Mouse (Mus musculus) E14TG2a.4 (cell line): ENCODE results near the gene Wfdc1.

ENCODE experiments used
- CTCF ChIP-seq: conservative IDR thresholded peaks from 2 replicates; pipeline ENCODE4 v1.5.1; 2014; ENCODE audit warnings: low read length
- NANOG ChIP-seq: IDR thresholded peaks from 2 replicates; pipeline ENCODE4 v1.6.1; 2014; ENCODE audit warnings: borderline replicate concordance, low read length, mixed read lengths

DNA sequence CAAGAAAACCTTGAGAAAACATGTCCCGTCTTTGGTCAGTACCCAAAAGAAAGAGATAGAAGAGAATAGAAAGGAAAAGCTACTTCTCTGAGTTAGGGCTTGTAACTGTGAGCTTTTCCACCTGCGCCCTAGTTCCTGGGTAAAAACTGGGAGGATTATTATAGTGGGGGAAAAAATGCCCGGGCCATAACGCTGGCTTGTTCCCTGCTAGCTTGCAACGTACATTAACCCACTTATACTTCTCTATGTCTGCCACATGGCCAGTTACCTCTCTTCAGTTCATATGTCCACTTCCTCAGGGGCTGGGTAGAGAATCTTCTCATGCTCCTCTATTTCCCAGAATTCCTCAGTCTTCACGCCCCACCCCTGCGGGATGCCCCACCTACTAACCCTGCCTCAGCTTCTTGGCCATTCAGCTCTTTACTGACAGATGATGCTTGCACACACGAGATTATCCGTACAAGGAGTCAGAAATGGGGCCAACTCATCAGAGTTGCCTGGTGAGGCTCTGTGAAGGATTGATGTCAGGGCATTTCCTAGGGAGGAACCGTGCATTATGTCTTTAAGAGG lies 70.3 kb downstream of the Wfdc1 start:
- TF ChIP-seq CTCF (no peak), NANOG (no peak)
